Mouse (Mus musculus) liver, embryonic 11.5 days (tissue): Measurements from ENCODE around the gene Fzd9. TPM values are rescaled to one million over a fixed set of nuclear protein-coding genes. Genes with fewer than 3 reads are reported as not detected.

Experiments
- ATAC-seq: fragments of 200-750 bp; cut with Nextera tagmentation; replicated peaks from 2 replicates; pipeline ENCODE4 v1.8.0; 2017; ENCODE audit warnings: moderate number of reproducible peaks, mild to moderate bottlenecking, moderate TSS enrichment, moderate library complexity; ENCODE audit not compliant: low FRiP score
- DNase-seq: peaks from one replicate; pipeline ENCODE4 v3.0.0-alpha.2; 2017; ENCODE audit warnings: low spot score
- H3K27ac ChIP-seq: fragments of 300-500 bp; sonication (generic); 2 replicates; pipeline ENCODE4 v1.5.1; 2014; ENCODE audit warnings: mild to moderate bottlenecking, low read depth, low read length, control low read depth
- H3K27me3 ChIP-seq: fragments of 300-500 bp; sonication (generic); replicated peaks from 2 replicates; pipeline ENCODE4 v1.6.1; 2014; ENCODE audit warnings: low read length, mixed read lengths; ENCODE audit not compliant: control insufficient read depth, insufficient read depth
- H3K36me3 ChIP-seq: fragments of 300-500 bp; sonication (generic); 2 replicates; pipeline ENCODE4 v1.6.1; 2014; ENCODE audit warnings: mild to moderate bottlenecking, low read length, moderate library complexity, mixed read lengths; ENCODE audit not compliant: control insufficient read depth, insufficient read depth
- H3K4me1 ChIP-seq: fragments of 300-500 bp; sonication (generic); replicated peaks from 2 replicates; pipeline ENCODE4 v1.6.1; 2014; ENCODE audit warnings: low read length, mixed read lengths; ENCODE audit not compliant: control insufficient read depth, insufficient read depth
- H3K4me2 ChIP-seq: fragments of 300-500 bp; sonication (generic); 2 replicates; pipeline ENCODE4 v1.6.1; 2014; ENCODE audit warnings: mild to moderate bottlenecking, control low read depth, moderate library complexity
- H3K4me3 ChIP-seq: fragments of 300-500 bp; sonication (generic); 2 replicates; pipeline ENCODE4 v1.5.1; 2014; ENCODE audit warnings: low read depth, low read length, control low read depth
- H3K9ac ChIP-seq: fragments of 300-500 bp; sonication (generic); 2 replicates; pipeline ENCODE4 v1.6.1; 2014; ENCODE audit warnings: low read depth, low read length, control low read depth
- H3K9me3 ChIP-seq: fragments of 300-500 bp; sonication (generic); 2 replicates; pipeline ENCODE4 v1.6.1; 2016; ENCODE audit warnings: low read length, inconsistent platforms, mixed read lengths; ENCODE audit not compliant: control insufficient read depth
- WGBS: fragments of 180-500 bp; shearing (Covaris S2); extraction: QIAGEN DNeasy Blood & Tissue Kit; methylation state at CpG from one replicate; pipeline ENCODE4 v1.1.7; 2014; 5-methylcytosine and 5-hydroxymethylcytosine counted together
- microRNA-seq: library from miRNA; unstranded; fragments of <30 nt; microRNA quantifications from one replicate; pipeline ENCODE4, GENCODE M21; 2017; ENCODE audit warnings: borderline number of aligned reads
- polyA plus RNA-seq: library from polyadenylated mRNA; unstranded; fragments of >200 nt; fragmentation: Nextera tagmentation; extraction: Ambion mirVana; gene quantifications from 2 replicates; pipeline ENCODE4 v1.2.1, GENCODE M21; 2014

The Fzd9 gene
- polyA plus RNA-seq, 1 experiment from 2014 or later, result 0.47 TPM

GRCm38 (mm10) chr5:135220941-135221340, 30.1 kb downstream of the Fzd9 start:
- Histone ChIP-seq H3K9me3 (no peaks in the 10 kb centered on the region), H3K4me3 (no peak overlapping the region), H3K4me1 (no peaks in the 10 kb centered on the region), H3K9ac (no peak overlapping the region), H3K27ac (no peak overlapping the region), H3K27me3 (no peaks in the 10 kb centered on the region), H3K36me3 (peaks cover 75% of the 10 kb centered on the region), H3K4me2 (no peak overlapping the region)
- ATAC-seq (no peak), DNase-seq (no peak)

- no peak overlapping the region for H3K9ac ChIP-seq
- H3K4me3 ChIP-seq, result no peak overlapping the region
- H3K4me2 ChIP-seq, result no peak overlapping the region
- 87% methylated on average over 6 of the region's 6 CpGs for WGBS
- no peaks in the 10 kb centered on the region for H3K4me1 ChIP-seq
- no peaks in the 10 kb centered on the region for H3K27me3 ChIP-seq
- H3K27ac ChIP-seq, result no peak overlapping the region
- H3K36me3 ChIP-seq, result peaks cover 73% of the 10 kb centered on the region
- DNase-seq, result no peak
- no peaks in the 10 kb centered on the region for H3K9me3 ChIP-seq
- no peak for ATAC-seq
These were observed 34.2 kb downstream of the Fzd9 start for GRCm38 (mm10) chr5:135216871-135217270.

- Histone ChIP-seq H3K4me3 (no peak overlapping the region), H3K27me3 (no peaks in the 10 kb centered on the region), H3K9ac (no peak overlapping the region), H3K4me1 (no peaks in the 10 kb centered on the region), H3K27ac (no peak overlapping the region), H3K36me3 (peaks cover 59% of the 10 kb centered on the region), H3K4me2 (no peak overlapping the region), H3K9me3 (no peaks in the 10 kb centered on the region)
- ATAC-seq, result no peak
- WGBS, result 90% methylated on average over 1 of the region's 1 CpGs
- no peak for DNase-seq
These were observed 42.8 kb downstream of the Fzd9 start for GRCm38 (mm10) chr5:135208197-135208596.

GRCm38 (mm10) chr5:135202763-135203162, 48.3 kb downstream of the Fzd9 start:
- Histone ChIP-seq H3K4me2 (no peak overlapping the region), H3K9ac (no peak overlapping the region), H3K36me3 (peaks cover 51% of the 10 kb centered on the region), H3K27me3 (no peaks in the 10 kb centered on the region), H3K9me3 (no peaks in the 10 kb centered on the region), H3K27ac (no peak overlapping the region), H3K4me3 (no peak overlapping the region), H3K4me1 (no peaks in the 10 kb centered on the region)
- 76% methylated on average over 3 of the region's 3 CpGs for WGBS
- no peak for DNase-seq
- ATAC-seq, result no peak

Small RNAs within 50 kb of the gene (microRNA-seq; reads per million reads assigned to microRNA genes)
- gene Gm25315, result not detected

Other genes starting within 250 kb of the Fzd9 start
- gene Abhd11, start 242.1 kb downstream of the Fzd9 start, polyA plus RNA-seq, result 64.9 and 71.1 TPM in 2 replicates
- 6.2 and 6.4 TPM in 2 replicates for gene Stx1a, start 227.7 kb downstream of the Fzd9 start, polyA plus RNA-seq
- 25.1 and 27.2 TPM in 2 replicates for gene Dnajc30, start 187.0 kb downstream of the Fzd9 start, polyA plus RNA-seq
- gene Bud23, start 186.3 kb downstream of the Fzd9 start, polyA plus RNA-seq, result 157 and 158 TPM in 2 replicates
- 2.6 and 3.0 TPM in 2 replicates for gene Vps37d, start 173.0 kb downstream of the Fzd9 start, polyA plus RNA-seq
- gene Mlxipl, start 161.3 kb downstream of the Fzd9 start, polyA plus RNA-seq, result 18.5 and 18.7 TPM in 2 replicates
- 24.6 and 29.2 TPM in 2 replicates for gene Tbl2, start 101.6 kb downstream of the Fzd9 start, polyA plus RNA-seq
- 52.5 and 52.9 TPM in 2 replicates for gene Bcl7b, start 82.9 kb downstream of the Fzd9 start, polyA plus RNA-seq
- 47.2 and 50.8 TPM in 2 replicates for gene Baz1b, start 64.0 kb downstream of the Fzd9 start, polyA plus RNA-seq
- 0.40 TPM in 1 of 2 replicates, not detected in the other for gene Fkbp6, start 98.8 kb upstream of the Fzd9 start, polyA plus RNA-seq
- not detected in 2 replicates for gene Trim50, start 102.1 kb upstream of the Fzd9 start, polyA plus RNA-seq
- 32.7 and 42.2 TPM in 2 replicates for gene Nsun5, start 118.7 kb upstream of the Fzd9 start, polyA plus RNA-seq
- 18.0 and 19.7 TPM in 2 replicates for gene Pom121, start 143.3 kb upstream of the Fzd9 start, polyA plus RNA-seq